ENCODE assay signal across 24 mouse cellular contexts in the genomic region with DNA sequence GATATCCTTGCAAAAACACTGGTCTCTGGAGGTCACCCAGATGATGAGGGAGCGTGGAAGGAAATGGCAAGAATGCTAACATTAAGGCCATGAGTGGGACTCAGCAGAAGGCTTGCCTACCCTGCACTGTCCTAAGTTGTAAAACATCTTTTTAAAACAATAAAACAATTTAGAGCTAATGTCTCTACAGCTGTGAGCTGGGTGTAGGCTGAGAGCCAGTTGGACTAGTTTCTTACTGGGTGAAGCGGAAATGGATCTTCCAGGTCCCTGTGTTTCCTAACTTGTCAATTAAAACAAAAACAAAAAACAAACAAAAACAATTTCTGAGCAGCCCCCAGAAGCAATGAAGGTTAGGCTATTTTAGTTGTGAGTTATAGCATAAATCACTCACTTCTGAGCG. TPM values are rescaled to one million over a fixed set of nuclear protein-coding genes. Genes with fewer than 3 reads are reported as not detected.
DNase-seq lines count a peak whose midpoint lies in the region; ATAC-seq and TF ChIP-seq lines count a peak whose summit lies in the region.
"Had no signal": no experiment of that assay in that cellular context is flagged by ENCODE, and none has a peak within 500 bp of the region (broad histone marks: within the 10 kb centered on the region; RNA-seq: fewer than 3 reads in every experiment).

No protein-coding gene starts in this region.

- H3K4me1 ChIP-seq in heart, adult 2 months (ENCODE audit: control insufficient read depth, insufficient read depth, low read length): peaks cover 1% of the 10 kb centered on the region; the same call in 1 of the 2 replicates
- H3K4me1 ChIP-seq in brown adipose tissue, adult 24 weeks (ENCODE audit: control insufficient read depth, insufficient read depth, insufficient read length, low read length): peaks cover 6% of the 10 kb centered on the region
- peaks cover 15% of the 10 kb centered on the region for H3K4me1 ChIP-seq in liver, embryonic 12.5 days
- H3K4me1 ChIP-seq: embryonic facial prominence, embryonic 13.5 days; embryonic facial prominence, embryonic 15.5 days had no signal

- H3K27me3 ChIP-seq in heart, adult 2 months (ENCODE audit: control insufficient read depth, insufficient read depth, low read length): no peaks in the 10 kb centered on the region
- no peaks in the 10 kb centered on the region for H3K27me3 ChIP-seq in liver, embryonic 12.5 days (replicated peaks)
- H3K27me3 ChIP-seq: embryonic facial prominence, embryonic 13.5 days; embryonic facial prominence, embryonic 15.5 days had no signal

- no peak for DNase-seq in gastrocnemius, adult 2 months
- no peak for DNase-seq in gastrocnemius, postnatal 10 days
- DNase-seq in heart, adult 2 months: no peak
- DNase-seq in heart, postnatal 14 days: no peak
- DNase-seq in adipocyte (ENCODE audit: low spot score): peak; percentile 63
- no peak for DNase-seq in testis, postnatal 10 days (ENCODE audit: low spot score)
- DNase-seq: adrenal gland, adult 8-10 months; adrenal gland, postnatal 25 days; cerebellum, adult 11 months; cerebellum, adult 18-20 months; cerebellum, adult 8-10 months; cerebellum, adult 9-11 months; cerebellum, postnatal 14 days; cerebellum, postnatal 36 days; embryo, embryonic 11 days had no signal

- H3K4me3 ChIP-seq in gastrocnemius, adult 2 months: no peak overlapping the region
- no peak overlapping the region for H3K4me3 ChIP-seq in heart, adult 2 months
- H3K4me3 ChIP-seq in brown adipose tissue, adult 24 weeks (ENCODE audit: insufficient read depth, low read depth, low read length): no peak overlapping the region
- no peak overlapping the region for H3K4me3 ChIP-seq in liver, embryonic 12.5 days
- H3K4me3 ChIP-seq: embryonic facial prominence, embryonic 13.5 days; erythroblast, embryonic 14.5 days; forebrain, embryonic 12.5 days had no signal

- H3K79me2 ChIP-seq in heart, adult 2 months (replicated peaks; ENCODE audit: control insufficient read depth, insufficient read depth, low read length): no peaks in the 10 kb centered on the region

- no peaks in the 10 kb centered on the region for H3K9me3 ChIP-seq in liver, embryonic 12.5 days (replicated peaks)
- H3K9me3 ChIP-seq: embryonic facial prominence, embryonic 13.5 days; embryonic facial prominence, embryonic 15.5 days; forebrain, embryonic 12.5 days had no signal

- ATAC-seq in liver, embryonic 12.5 days: no peak
- ATAC-seq: forebrain, embryonic 14.5 days; forebrain, embryonic 16.5 days had no signal

- WGBS in heart, adult 2 months: 63% methylated on average over 3 of the region's 3 CpGs
- 74% methylated on average over 3 of the region's 3 CpGs for WGBS in liver, embryonic 12.5 days (ENCODE audit: insufficient replicate concordance)

- peak overlapping the region; percentile 59 for H3K27ac ChIP-seq in gastrocnemius, adult 2 months
- peak overlapping the region; percentile 99; the same call in 1 of the 2 replicates for H3K27ac ChIP-seq in heart, adult 2 months
- peak overlapping the region; percentile 22 for H3K27ac ChIP-seq in brown adipose tissue, adult 24 weeks (replicated peaks; ENCODE audit: low read depth, low read length)
- no peak overlapping the region for H3K27ac ChIP-seq in liver, embryonic 12.5 days
- H3K27ac ChIP-seq: embryonic facial prominence, embryonic 13.5 days; embryonic facial prominence, embryonic 15.5 days; forebrain, embryonic 10.5 days; forebrain, embryonic 12.5 days had no signal

- no peak overlapping the region for H3K9ac ChIP-seq in heart, adult 2 months (ENCODE audit: low read depth, low read length)
- H3K9ac ChIP-seq in liver, embryonic 12.5 days: no peak overlapping the region
- H3K9ac ChIP-seq: embryonic facial prominence, embryonic 13.5 days; embryonic facial prominence, embryonic 15.5 days; forebrain, embryonic 12.5 days had no signal

- peaks cover 5% of the 10 kb centered on the region; the same call in 1 of the 2 replicates for H3K36me3 ChIP-seq in heart, adult 2 months (ENCODE audit: control insufficient read depth, insufficient read depth, low read length)
- H3K36me3 ChIP-seq in liver, embryonic 12.5 days: peaks cover 15% of the 10 kb centered on the region
- H3K36me3 ChIP-seq: forebrain, embryonic 12.5 days had no signal

- no peak for TF ChIP-seq CTCF in gastrocnemius, adult 2 months (IDR thresholded peaks at IDR 0.05)
- no peak for TF ChIP-seq CTCF in heart, adult 2 months (IDR thresholded peaks at IDR 0.05)

- intact Hi-C loops in gastrocnemius, adult 2 months (cut with DNase I): loop anchor here (10.0 kb wide), 1 partner anchor 158 kb away; the partner anchor contains the start of gene Ppm1k
- intact Hi-C loops in heart, adult 2 months (cut with DNase I): loop anchor here (5.0 to 10.0 kb wide), 2 partner anchors 111 to 768 kb away; partner anchors contain the start of genes Herc6, Nt5c3 and Vmn1r4
- intact Hi-C loops in heart, postnatal 14 days (cut with DNase I): no loop called here

- no peak overlapping the region for H3K4me2 ChIP-seq in liver, embryonic 12.5 days
- H3K4me2 ChIP-seq: embryonic facial prominence, embryonic 13.5 days; forebrain, embryonic 12.5 days had no signal

- TF ChIP-seq POLR2A in heart, adult 2 months (IDR thresholded peaks at IDR 0.05; ENCODE audit: insufficient read depth, low read depth, low read length): no peak

- TF ChIP-seq EP300 in heart, adult 2 months (IDR thresholded peaks at IDR 0.05; ENCODE audit: insufficient read depth, low read depth, low read length): no peak

RNA-seq across cellular contexts. Expression of gene Pyurf, which starts 1.2 kb away (rescaled TPM):
- 10 to 100 TPM; 10.3 to 15.1 TPM for total RNA-seq in gastrocnemius, adult 2 months (2021)
- 10 to 100 TPM; 12.4 to 13.0 TPM for total RNA-seq in gastrocnemius, postnatal 10 days (2021)
- total RNA-seq in heart, adult 2 months (2021): 10 to 100 TPM; 21.5 to 24.6 TPM
- polyA plus RNA-seq in heart, adult 2 months (2012; rRNA removed): 20.3 and 38.6 TPM in 2 replicates
- total RNA-seq in heart, postnatal 14 days (2021): 10 to 100 TPM; 19.4 to 22.2 TPM
- polyA plus RNA-seq in brown adipose tissue, adult 24 weeks (2012; ENCODE audit: insufficient read depth, insufficient read length, missing spikeins): 55.3 and 70.3 TPM in 2 replicates
- polyA plus RNA-seq in liver, embryonic 12.5 days (2016; fragmentation: Nextera tagmentation; extraction: Ambion mirVana): 8.7 and 9.1 TPM in 2 replicates

RNA-seq across cellular contexts. Expression of gene Lancl2, which starts 9.2 kb away (rescaled TPM):
- 10 to 100 TPM in 1 of 2 experiments, 1 to 10 TPM in 1; 9.0 to 10.7 TPM for total RNA-seq in gastrocnemius, adult 2 months (2021)
- 10 to 100 TPM; 15.1 to 15.8 TPM for total RNA-seq in gastrocnemius, postnatal 10 days (2021)
- 10 to 100 TPM; 12.7 to 13.1 TPM for total RNA-seq in heart, adult 2 months (2021)
- 4.5 and 10.1 TPM in 2 replicates for polyA plus RNA-seq in heart, adult 2 months (2012; rRNA removed)
- total RNA-seq in heart, postnatal 14 days (2021): 10 to 100 TPM; 13.0 to 15.2 TPM
- polyA plus RNA-seq in brown adipose tissue, adult 24 weeks (2012; ENCODE audit: insufficient read depth, insufficient read length, missing spikeins): 13.5 and 13.6 TPM in 2 replicates
- 17.1 and 18.7 TPM in 2 replicates for polyA plus RNA-seq in liver, embryonic 12.5 days (2016; fragmentation: Nextera tagmentation; extraction: Ambion mirVana)
